Mouse (Mus musculus): ENCODE results near the gene Loxl4. TPM values are rescaled to one million over a fixed set of nuclear protein-coding genes. Genes with fewer than 3 reads are reported as not detected.

Loxl4 gene
- polyA plus RNA-seq, 1 experiment from 2014 or later = 0.06 TPM

DNA sequence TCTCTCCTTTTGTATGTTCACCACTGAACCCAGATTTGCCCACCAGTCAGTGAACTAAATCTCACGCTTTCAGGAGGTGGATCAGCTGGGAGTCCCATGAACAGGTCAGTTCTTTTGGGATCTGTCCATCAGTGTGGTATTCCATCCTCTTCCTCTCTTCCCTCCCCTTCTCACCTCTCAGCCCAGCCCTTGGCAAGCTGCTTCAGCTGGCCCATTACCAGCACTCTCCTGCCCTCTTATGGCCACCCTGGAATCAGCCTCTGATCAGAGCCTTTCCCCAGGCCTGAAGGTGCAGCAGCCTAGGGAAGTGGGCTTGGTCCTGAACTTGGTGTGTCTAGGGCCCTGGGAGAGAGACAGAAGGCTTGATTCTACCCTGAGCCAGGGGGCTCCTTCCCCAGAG lies 42.4 kb upstream of the Loxl4 start:
- Histone ChIP-seq H3K27ac (replicated peaks; ENCODE audit: low read depth, low read length) (no peak overlapping the region), H3K36me3 (replicated peaks; ENCODE audit: control insufficient read depth, insufficient read depth, low read depth, low read length) (no peaks in the 10 kb centered on the region), H3K4me1 (ENCODE audit: control insufficient read depth, insufficient read depth, low read length) (no peaks in the 10 kb centered on the region), H3K4me2 (ENCODE audit: low read depth, low read length) (no peak overlapping the region), H3K9ac (replicated peaks; ENCODE audit: low read length) (no peak overlapping the region), H3K27me3 (ENCODE audit: control insufficient read depth, insufficient read depth, low read length) (no peaks in the 10 kb centered on the region; the same call in 1 of the 2 replicates), H3K9me3 (replicated peaks; ENCODE audit: control insufficient read depth, low read length) (no peaks in the 10 kb centered on the region), H3K4me3 (ENCODE audit: low read depth, low read length) (no peak overlapping the region)
- DNase-seq (ENCODE audit: low spot score) = peak; percentile 71
- no peak for ATAC-seq (replicated peaks; ENCODE audit: insufficient number of reproducible peaks, low FRiP score, low TSS enrichment, low read depth)
- WGBS = 40% methylated on average over 1 of the region's 1 CpGs

DNA sequence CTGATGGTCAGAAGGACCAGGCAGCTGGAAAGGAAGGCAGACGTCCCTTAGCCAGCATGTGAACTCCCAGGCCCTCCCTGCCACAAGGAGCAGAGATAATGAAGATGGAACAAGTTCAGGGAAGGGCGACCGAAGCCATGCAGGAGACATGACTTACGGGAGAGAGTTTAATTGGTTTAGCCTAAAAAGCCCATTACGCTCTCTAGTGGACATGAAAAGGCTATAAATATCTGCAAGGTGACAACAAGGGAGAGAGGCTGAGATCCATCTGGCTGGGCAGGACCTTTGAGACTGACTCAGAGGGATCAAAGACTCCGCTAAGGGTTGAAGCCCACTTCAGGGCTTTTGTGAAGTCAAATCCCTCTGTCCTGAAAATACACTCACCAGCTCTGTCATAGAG lies 40.5 kb upstream of the Loxl4 start:
- no peaks in the 10 kb centered on the region for H3K4me1 ChIP-seq (ENCODE audit: control insufficient read depth, insufficient read depth, low read length)
- no peak for DNase-seq (ENCODE audit: low spot score)
- WGBS = 56% methylated on average over 6 of the region's 6 CpGs
- no peaks in the 10 kb centered on the region for H3K9me3 ChIP-seq (replicated peaks; ENCODE audit: control insufficient read depth, low read length)
- H3K4me3 ChIP-seq (ENCODE audit: low read depth, low read length) = no peak overlapping the region
- no peak overlapping the region for H3K9ac ChIP-seq (replicated peaks; ENCODE audit: low read length)
- H3K27ac ChIP-seq (replicated peaks; ENCODE audit: low read depth, low read length) = no peak overlapping the region
- no peak overlapping the region for H3K4me2 ChIP-seq (ENCODE audit: low read depth, low read length)
- H3K36me3 ChIP-seq (replicated peaks; ENCODE audit: control insufficient read depth, insufficient read depth, low read depth, low read length) = no peaks in the 10 kb centered on the region
- no peaks in the 10 kb centered on the region; the same call in 1 of the 2 replicates for H3K27me3 ChIP-seq (ENCODE audit: control insufficient read depth, insufficient read depth, low read length)
- no peak for ATAC-seq (replicated peaks; ENCODE audit: insufficient number of reproducible peaks, low FRiP score, low TSS enrichment, low read depth)

DNA sequence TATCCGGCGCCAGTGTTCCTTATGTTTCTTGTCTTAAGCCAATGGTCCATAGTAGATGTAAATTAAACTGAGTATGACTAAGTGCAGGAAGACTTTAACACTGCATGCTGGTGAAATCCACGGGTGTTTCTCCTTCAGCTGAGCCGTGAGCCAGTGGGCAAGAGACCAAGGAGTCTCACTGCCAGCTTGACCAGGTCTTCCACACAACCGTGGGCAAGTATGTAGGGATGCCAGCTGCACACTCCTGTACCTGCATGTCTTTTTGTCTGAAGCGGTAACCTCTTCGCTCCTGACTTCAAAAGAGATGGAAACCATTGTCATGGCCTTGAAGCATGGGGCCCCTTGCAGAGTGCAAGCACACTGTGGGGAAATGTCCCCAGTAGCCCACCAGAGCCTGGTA lies 39.8 kb upstream of the Loxl4 start:
- Histone ChIP-seq H3K9me3 (replicated peaks; ENCODE audit: control insufficient read depth, low read length) (no peaks in the 10 kb centered on the region), H3K27ac (replicated peaks; ENCODE audit: low read depth, low read length) (no peak overlapping the region), H3K27me3 (ENCODE audit: control insufficient read depth, insufficient read depth, low read length) (no peaks in the 10 kb centered on the region; the same call in 1 of the 2 replicates), H3K9ac (replicated peaks; ENCODE audit: low read length) (no peak overlapping the region), H3K4me3 (ENCODE audit: low read depth, low read length) (no peak overlapping the region), H3K4me1 (ENCODE audit: control insufficient read depth, insufficient read depth, low read length) (no peaks in the 10 kb centered on the region), H3K4me2 (ENCODE audit: low read depth, low read length) (no peak overlapping the region), H3K36me3 (replicated peaks; ENCODE audit: control insufficient read depth, insufficient read depth, low read depth, low read length) (no peaks in the 10 kb centered on the region)
- ATAC-seq (replicated peaks; ENCODE audit: insufficient number of reproducible peaks, low FRiP score, low TSS enrichment, low read depth) (no peak), DNase-seq (ENCODE audit: low spot score) (no peak)
- WGBS = 92% methylated on average over 7 of the region's 7 CpGs

DNA sequence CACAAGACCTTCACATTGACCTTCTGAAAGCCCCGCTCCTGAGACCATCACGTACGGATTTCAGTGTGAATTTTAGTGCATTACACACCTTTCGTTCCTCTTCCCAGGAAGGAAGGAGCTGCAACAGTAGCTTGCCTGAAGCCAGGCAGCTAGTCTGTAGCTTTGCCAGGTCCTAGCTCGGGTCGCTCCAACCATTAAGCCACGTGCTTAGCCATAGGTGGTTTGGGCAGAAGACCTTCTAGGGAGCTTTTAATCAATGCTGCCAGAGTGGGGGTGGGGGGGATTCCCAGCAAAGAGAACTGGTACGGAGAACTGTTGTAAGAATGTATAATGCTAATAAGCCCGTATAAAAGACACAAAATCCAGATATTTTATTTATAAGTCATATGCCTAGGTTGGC lies 27.6 kb upstream of the Loxl4 start:
- H3K9me3 ChIP-seq (replicated peaks; ENCODE audit: control insufficient read depth, low read length) = no peaks in the 10 kb centered on the region
- no peak overlapping the region for H3K4me2 ChIP-seq (ENCODE audit: low read depth, low read length)
- 85% methylated on average over 9 of the region's 9 CpGs for WGBS
- H3K27ac ChIP-seq (replicated peaks; ENCODE audit: low read depth, low read length) = no peak overlapping the region
- ATAC-seq (replicated peaks; ENCODE audit: insufficient number of reproducible peaks, low FRiP score, low TSS enrichment, low read depth) = no peak
- H3K4me3 ChIP-seq (ENCODE audit: low read depth, low read length) = no peak overlapping the region
- no peak for DNase-seq (ENCODE audit: low spot score)
- H3K36me3 ChIP-seq (replicated peaks; ENCODE audit: control insufficient read depth, insufficient read depth, low read depth, low read length) = no peaks in the 10 kb centered on the region
- peaks cover 6% of the 10 kb centered on the region; the same call in 1 of the 2 replicates for H3K4me1 ChIP-seq (ENCODE audit: control insufficient read depth, insufficient read depth, low read length)
- no peak overlapping the region for H3K9ac ChIP-seq (replicated peaks; ENCODE audit: low read length)
- H3K27me3 ChIP-seq (ENCODE audit: control insufficient read depth, insufficient read depth, low read length) = no peaks in the 10 kb centered on the region

DNA sequence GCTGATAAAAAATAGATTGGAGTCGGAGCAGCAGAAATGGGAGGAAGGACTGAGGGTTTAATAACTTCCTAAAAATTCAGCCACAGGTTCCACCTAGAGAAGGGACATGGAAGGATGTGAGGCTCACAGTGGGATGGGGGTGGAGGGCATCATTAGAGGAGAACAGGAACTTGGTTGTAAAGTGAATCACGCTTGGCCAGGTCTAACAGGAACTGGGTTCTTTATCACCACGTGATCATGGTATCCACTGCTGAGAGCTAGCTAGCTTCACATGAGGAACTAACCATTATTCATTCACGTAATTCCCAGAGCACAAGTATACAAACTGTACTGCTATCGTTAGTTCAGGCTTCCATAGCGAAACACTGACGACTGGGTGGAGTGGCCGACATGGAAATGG lies 26.9 kb upstream of the Loxl4 start:
- Histone ChIP-seq H3K27ac (replicated peaks; ENCODE audit: low read depth, low read length) (no peak overlapping the region), H3K4me2 (ENCODE audit: low read depth, low read length) (no peak overlapping the region), H3K9ac (replicated peaks; ENCODE audit: low read length) (no peak overlapping the region), H3K36me3 (replicated peaks; ENCODE audit: control insufficient read depth, insufficient read depth, low read depth, low read length) (no peaks in the 10 kb centered on the region), H3K4me3 (ENCODE audit: low read depth, low read length) (no peak overlapping the region), H3K9me3 (replicated peaks; ENCODE audit: control insufficient read depth, low read length) (no peaks in the 10 kb centered on the region), H3K27me3 (ENCODE audit: control insufficient read depth, insufficient read depth, low read length) (no peaks in the 10 kb centered on the region), H3K4me1 (ENCODE audit: control insufficient read depth, insufficient read depth, low read length) (peaks cover 6% of the 10 kb centered on the region; the same call in 1 of the 2 replicates)
- ATAC-seq (replicated peaks; ENCODE audit: insufficient number of reproducible peaks, low FRiP score, low TSS enrichment, low read depth) (no peak), DNase-seq (ENCODE audit: low spot score) (no peak)
- 67% methylated on average over 8 of the region's 8 CpGs for WGBS

DNA sequence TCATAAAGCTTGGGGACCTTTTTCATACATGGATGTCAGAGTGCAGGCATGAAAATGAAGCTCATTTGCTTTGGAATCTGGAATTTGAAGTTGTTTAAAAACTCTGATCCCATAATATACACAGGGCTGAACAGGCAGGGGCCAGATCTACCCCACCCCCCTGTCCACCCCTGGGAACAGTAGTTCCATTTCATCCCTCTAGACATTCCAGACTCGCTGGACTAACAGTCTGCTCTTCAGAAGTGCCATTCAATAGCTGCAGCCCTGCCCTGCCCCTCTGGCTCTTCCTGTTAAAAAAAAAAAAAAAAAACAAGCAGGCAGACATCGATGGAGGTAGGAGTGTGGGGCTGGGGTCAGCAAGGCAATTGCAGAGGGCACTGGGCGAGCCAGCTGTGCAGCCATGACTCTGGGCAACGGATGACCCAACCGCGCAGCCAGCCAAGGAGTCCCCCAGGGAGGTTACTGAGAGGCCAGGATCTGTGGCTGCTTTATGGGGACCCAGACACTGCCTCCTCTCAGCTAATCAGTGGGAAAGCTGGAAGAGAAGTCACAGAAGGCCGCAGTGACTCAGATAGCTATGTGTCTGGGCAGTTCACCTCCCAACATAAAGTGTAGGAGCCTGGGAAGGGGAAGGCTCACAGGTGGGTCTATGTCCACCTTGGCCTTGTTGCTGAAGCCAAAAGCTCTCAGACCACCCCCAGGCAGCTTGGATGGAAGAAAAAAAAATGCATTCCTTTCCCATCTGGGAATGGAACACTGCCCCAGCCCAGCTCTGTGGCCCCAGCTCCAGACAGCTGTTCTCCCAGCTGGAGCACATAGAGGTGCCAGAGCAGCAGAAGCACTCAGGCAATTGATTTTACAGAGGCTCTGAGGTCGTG lies 26.2 kb upstream of the Loxl4 start:
- no peak for ATAC-seq (replicated peaks; ENCODE audit: insufficient number of reproducible peaks, low FRiP score, low TSS enrichment, low read depth)
- peak; percentile 42 for DNase-seq (ENCODE audit: low spot score)
- Histone ChIP-seq H3K9ac (replicated peaks; ENCODE audit: low read length) (no peak overlapping the region), H3K9me3 (replicated peaks; ENCODE audit: control insufficient read depth, low read length) (no peaks in the 10 kb centered on the region), H3K27me3 (ENCODE audit: control insufficient read depth, insufficient read depth, low read length) (no peaks in the 10 kb centered on the region), H3K27ac (replicated peaks; ENCODE audit: low read depth, low read length) (no peak overlapping the region), H3K36me3 (replicated peaks; ENCODE audit: control insufficient read depth, insufficient read depth, low read depth, low read length) (no peaks in the 10 kb centered on the region), H3K4me1 (ENCODE audit: control insufficient read depth, insufficient read depth, low read length) (peaks cover 6% of the 10 kb centered on the region; the same call in 1 of the 2 replicates), H3K4me2 (ENCODE audit: low read depth, low read length) (no peak overlapping the region), H3K4me3 (ENCODE audit: low read depth, low read length) (no peak overlapping the region)
- WGBS = 13% methylated on average over 8 of the region's 8 CpGs

DNA sequence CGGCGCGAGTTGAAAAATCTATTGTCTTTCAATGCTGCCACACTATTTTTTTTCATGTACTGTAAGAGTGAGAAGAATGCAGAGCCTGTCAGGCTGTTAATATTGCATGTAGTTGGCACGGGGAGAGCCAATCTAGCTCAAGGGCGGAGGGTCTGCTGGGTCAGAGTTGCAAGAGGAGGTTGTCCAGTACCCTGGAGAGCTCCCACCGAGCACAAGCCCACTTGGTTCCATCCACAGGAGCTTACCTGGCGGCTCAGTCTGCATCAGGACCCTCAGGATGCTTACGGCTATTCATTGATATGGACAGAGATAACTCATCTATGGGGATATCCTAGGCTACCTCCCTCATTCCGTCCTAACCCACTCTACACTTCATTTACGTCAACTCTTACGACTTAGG lies 24.0 kb upstream of the Loxl4 start:
- no peak overlapping the region for H3K4me3 ChIP-seq (ENCODE audit: low read depth, low read length)
- H3K4me1 ChIP-seq (ENCODE audit: control insufficient read depth, insufficient read depth, low read length) = peaks cover 6% of the 10 kb centered on the region; the same call in 1 of the 2 replicates
- H3K27ac ChIP-seq (replicated peaks; ENCODE audit: low read depth, low read length) = no peak overlapping the region
- no peaks in the 10 kb centered on the region for H3K27me3 ChIP-seq (ENCODE audit: control insufficient read depth, insufficient read depth, low read length)
- no peaks in the 10 kb centered on the region for H3K36me3 ChIP-seq (replicated peaks; ENCODE audit: control insufficient read depth, insufficient read depth, low read depth, low read length)
- ATAC-seq (replicated peaks; ENCODE audit: insufficient number of reproducible peaks, low FRiP score, low TSS enrichment, low read depth) (no peak), DNase-seq (ENCODE audit: low spot score) (peak; percentile 73)
- H3K4me2 ChIP-seq (ENCODE audit: low read depth, low read length) = no peak overlapping the region
- H3K9ac ChIP-seq (replicated peaks; ENCODE audit: low read length) = no peak overlapping the region
- WGBS = 50% methylated on average over 11 of the region's 11 CpGs
- H3K9me3 ChIP-seq (replicated peaks; ENCODE audit: control insufficient read depth, low read length) = no peaks in the 10 kb centered on the region

DNA sequence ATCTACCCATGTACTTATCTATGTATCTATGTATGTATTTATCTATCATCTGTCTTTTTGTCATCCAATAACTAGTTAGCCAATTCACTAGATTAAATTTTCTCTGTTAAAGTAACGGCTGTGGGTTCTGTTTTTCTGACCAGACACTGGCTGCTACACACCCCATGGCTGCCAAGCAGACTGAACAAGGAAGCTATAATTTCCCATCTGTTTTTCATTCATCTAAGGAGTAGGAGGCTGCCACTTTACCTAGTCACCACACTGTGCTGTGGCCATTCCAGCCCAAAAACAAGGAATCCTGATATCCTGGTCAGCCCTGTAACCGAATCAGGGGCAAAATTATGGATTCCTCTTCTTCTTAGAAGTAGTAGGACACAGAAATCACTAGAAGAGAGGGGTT lies 21.0 kb upstream of the Loxl4 start:
- no peak for ATAC-seq (replicated peaks; ENCODE audit: insufficient number of reproducible peaks, low FRiP score, low TSS enrichment, low read depth)

More for the DNA sequence above, 21.0 kb upstream of the Loxl4 start:
- Histone ChIP-seq H3K27ac (replicated peaks; ENCODE audit: low read depth, low read length) (no peak overlapping the region), H3K9ac (replicated peaks; ENCODE audit: low read length) (no peak overlapping the region), H3K27me3 (ENCODE audit: control insufficient read depth, insufficient read depth, low read length) (no peaks in the 10 kb centered on the region), H3K4me2 (ENCODE audit: low read depth, low read length) (no peak overlapping the region), H3K4me3 (ENCODE audit: low read depth, low read length) (no peak overlapping the region), H3K9me3 (replicated peaks; ENCODE audit: control insufficient read depth, low read length) (no peaks in the 10 kb centered on the region), H3K36me3 (replicated peaks; ENCODE audit: control insufficient read depth, insufficient read depth, low read depth, low read length) (no peaks in the 10 kb centered on the region), H3K4me1 (ENCODE audit: control insufficient read depth, insufficient read depth, low read length) (no peaks in the 10 kb centered on the region; the same call in 1 of the 2 replicates)
- 50% methylated on average over 2 of the region's 2 CpGs for WGBS
- peak; percentile 17 for DNase-seq (ENCODE audit: low spot score)
